In genomic region chr2:28622521-28623124, GRCm38 (mm10) we compare ENCODE assay signal across 1 mouse cellular context.
TF ChIP-seq lines count a peak whose summit lies in the region.

No protein-coding gene starts in this region.

TF ChIP-seq in CH12.LX, 34 proteins besides CTCF, POLR2A, EP300 and RAD21 (continued from another document):
- no peak for TF ChIP-seq CHD2 (IDR thresholded peaks at IDR 0.05; ENCODE audit: low read length)
- peak; percentile 58 for TF ChIP-seq ZNF384 (IDR thresholded peaks at IDR 0.05; ENCODE audit: low read depth, low read length)
- TF ChIP-seq USF1 (IDR thresholded peaks at IDR 0.05; ENCODE audit: low read depth, low read length): no peak
- no peak for TF ChIP-seq KAT2A (IDR thresholded peaks at IDR 0.05; ENCODE audit: insufficient replicate concordance, low read length)
- no peak for TF ChIP-seq MXI1 (IDR thresholded peaks at IDR 0.05; ENCODE audit: low read depth, low read length)
- TF ChIP-seq ZC3H11A (IDR thresholded peaks at IDR 0.05; ENCODE audit: low read depth, low read length): no peak
- no peak for TF ChIP-seq MAFK (IDR thresholded peaks at IDR 0.05; ENCODE audit: insufficient replicate concordance, low read length)
- peak; percentile 61; the same call in 1 of the 2 replicates for TF ChIP-seq IRF4 (IDR thresholded peaks at IDR 0.05; ENCODE audit: low read depth, low read length)
- no peak for TF ChIP-seq TBP (conservative IDR thresholded peaks at IDR 0.05; ENCODE audit: low read depth, low read length)
- TF ChIP-seq MAZ (IDR thresholded peaks at IDR 0.05; ENCODE audit: low read depth, low read length): no peak
- TF ChIP-seq RCOR1 (conservative IDR thresholded peaks at IDR 0.05; ENCODE audit: low read depth, low read length): no peak
- TF ChIP-seq SIN3A (IDR thresholded peaks at IDR 0.05; ENCODE audit: low read length): no peak
- peak; percentile 21; the same call in 1 of the 2 replicates for TF ChIP-seq ETS1 (conservative IDR thresholded peaks at IDR 0.05; ENCODE audit: low read depth, low read length)
- no peak for TF ChIP-seq MEF2A (IDR thresholded peaks at IDR 0.05; ENCODE audit: borderline replicate concordance, low read depth, low read length)
- no peak for TF ChIP-seq ZKSCAN1 (IDR thresholded peaks at IDR 0.05; ENCODE audit: borderline replicate concordance, low read depth, low read length)
- TF ChIP-seq MAX (IDR thresholded peaks at IDR 0.05; ENCODE audit: low read length): no peak
